Mouse (Mus musculus) CH12.LX (cell line): ENCODE results near the gene Ccdc110.

Experiments
- CHD2 ChIP-seq: IDR thresholded peaks from 2 replicates; pipeline ENCODE4 v1.6.1; 2011; ENCODE audit warnings: low read length, improper control_type of control experiment
- CTCF ChIP-seq, 2 experiments: IDR thresholded peaks in 1 of 2; conservative IDR thresholded peaks in 1 of 2; 2 replicates each; pipeline ENCODE4 v1.5.1; 2011 to 2012; ENCODE audit warnings: low read depth in 2 of 2, low read length in 2 of 2, improper control_type of control experiment in 1 of 2, inconsistent platforms in 1 of 2, mild to moderate bottlenecking in 1 of 2, moderate library complexity in 1 of 2
- EP300 ChIP-seq: IDR thresholded peaks from 2 replicates; pipeline ENCODE4 v1.6.1; 2011; ENCODE audit warnings: low read length, improper control_type of control experiment
- MAX ChIP-seq: IDR thresholded peaks from 2 replicates; pipeline ENCODE4 v1.6.1; 2011; ENCODE audit warnings: low read length, improper control_type of control experiment
- MAZ ChIP-seq: IDR thresholded peaks from 2 replicates; pipeline ENCODE4 v1.6.1; 2012; ENCODE audit warnings: low read depth, mild to moderate bottlenecking, inconsistent platforms, low read length, improper control_type of control experiment, moderate library complexity
- NRF1 ChIP-seq: IDR thresholded peaks from 2 replicates; pipeline ENCODE4 v1.6.1; 2014; ENCODE audit warnings: low read depth, mild to moderate bottlenecking, inconsistent platforms, low read length, improper control_type of control experiment, moderate library complexity
- POLR2A ChIP-seq: IDR thresholded peaks from 2 replicates; pipeline ENCODE4 v1.6.1; 2011; ENCODE audit warnings: low read depth, mild to moderate bottlenecking, improper control_type of control experiment, low read length
- POLR2AphosphoS2 ChIP-seq: IDR thresholded peaks from 2 replicates; pipeline ENCODE4 v1.6.1; 2011; ENCODE audit warnings: low read depth, low read length, improper control_type of control experiment
- SIN3A ChIP-seq: IDR thresholded peaks from 2 replicates; pipeline ENCODE4 v1.6.1; 2012; ENCODE audit warnings: low read length, improper control_type of control experiment, inconsistent platforms
- TBP ChIP-seq: conservative IDR thresholded peaks from 2 replicates; pipeline ENCODE4 v1.6.1; 2011; ENCODE audit warnings: low read depth, low read length, improper control_type of control experiment

DNA sequence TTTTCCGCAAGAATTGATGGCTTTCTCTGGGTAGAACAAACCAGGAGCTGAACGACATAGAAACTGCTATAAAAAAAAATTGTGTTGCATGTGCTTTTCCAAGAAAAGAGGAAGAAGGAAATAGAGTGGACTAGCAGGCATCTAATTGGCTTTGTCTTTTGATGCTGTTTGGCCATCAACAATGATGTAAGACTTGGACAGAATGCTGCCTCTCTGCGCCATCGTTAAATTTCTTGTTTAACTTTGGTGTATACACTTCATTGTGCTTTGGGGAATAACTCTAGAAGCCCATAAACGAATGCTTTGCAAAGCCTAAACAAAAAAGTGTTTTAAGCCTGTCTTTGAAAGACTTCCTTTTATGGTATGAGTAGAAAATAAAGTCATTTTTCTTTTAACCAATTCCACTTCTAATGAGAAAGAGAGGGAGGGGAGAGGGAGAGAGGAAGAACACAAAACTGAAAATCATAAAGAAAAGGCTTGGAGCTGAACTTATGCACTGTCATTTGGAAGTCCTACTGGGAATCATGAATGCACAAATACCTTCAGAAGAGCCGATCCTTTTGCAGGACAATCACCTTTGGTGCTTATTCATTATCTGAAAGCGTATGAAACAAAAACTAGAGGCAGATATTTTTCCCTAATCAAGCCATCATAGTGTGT lies 28.7 kb upstream of the Ccdc110 start:
- TF ChIP-seq CTCF (conservative IDR thresholded peaks at IDR 0.05 in 1 of 2, IDR thresholded peaks at IDR 0.05 in 1 of 2; ENCODE audit: low read depth in 2 of 2, low read length in 2 of 2) = no peak
- TF ChIP-seq MAX = no peak
- no peak for TF ChIP-seq MAZ
- TF ChIP-seq EP300 = no peak
- TF ChIP-seq POLR2A = no peak
- no peak for TF ChIP-seq TBP
- TF ChIP-seq POLR2AphosphoS2 = no peak
- TF ChIP-seq SIN3A = no peak
- TF ChIP-seq NRF1 = no peak
- no peak for TF ChIP-seq CHD2
